Mouse (Mus musculus): ENCODE results near the gene Mefv.

DNA sequence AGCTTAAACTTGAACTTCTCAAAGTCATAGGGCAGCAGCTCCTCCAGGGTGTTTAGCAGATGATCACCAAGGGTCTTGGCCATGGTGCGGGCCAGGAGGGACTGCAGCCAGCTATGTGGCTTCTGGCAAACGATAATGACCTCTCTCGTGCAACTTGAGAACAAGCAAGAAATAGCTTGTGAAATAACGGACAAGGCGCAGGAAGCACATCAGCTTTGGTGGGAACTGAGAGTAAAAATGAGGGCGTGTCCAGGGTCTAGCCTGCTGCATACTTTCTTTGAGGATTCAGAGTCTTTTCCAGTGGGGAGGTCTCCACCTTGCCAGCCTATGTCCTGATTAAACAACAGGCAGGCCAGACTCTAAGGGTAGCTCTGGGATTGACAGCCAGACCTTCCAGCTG, at the start of gene Mefv:
- no peak for TF ChIP-seq POLR2A (IDR thresholded peaks at IDR 0.05; ENCODE audit: control insufficient read depth, extremely low read depth, insufficient read depth, low read length, poor library complexity)
- TF ChIP-seq CTCF (IDR thresholded peaks at IDR 0.05; ENCODE audit: borderline replicate concordance, control insufficient read depth, extremely low read depth, insufficient read depth, low read length, poor library complexity), result no peak

Measured in thymus, adult 2 months (tissue).